ENCODE assay signal across 8 mouse cellular contexts in the genomic region with DNA sequence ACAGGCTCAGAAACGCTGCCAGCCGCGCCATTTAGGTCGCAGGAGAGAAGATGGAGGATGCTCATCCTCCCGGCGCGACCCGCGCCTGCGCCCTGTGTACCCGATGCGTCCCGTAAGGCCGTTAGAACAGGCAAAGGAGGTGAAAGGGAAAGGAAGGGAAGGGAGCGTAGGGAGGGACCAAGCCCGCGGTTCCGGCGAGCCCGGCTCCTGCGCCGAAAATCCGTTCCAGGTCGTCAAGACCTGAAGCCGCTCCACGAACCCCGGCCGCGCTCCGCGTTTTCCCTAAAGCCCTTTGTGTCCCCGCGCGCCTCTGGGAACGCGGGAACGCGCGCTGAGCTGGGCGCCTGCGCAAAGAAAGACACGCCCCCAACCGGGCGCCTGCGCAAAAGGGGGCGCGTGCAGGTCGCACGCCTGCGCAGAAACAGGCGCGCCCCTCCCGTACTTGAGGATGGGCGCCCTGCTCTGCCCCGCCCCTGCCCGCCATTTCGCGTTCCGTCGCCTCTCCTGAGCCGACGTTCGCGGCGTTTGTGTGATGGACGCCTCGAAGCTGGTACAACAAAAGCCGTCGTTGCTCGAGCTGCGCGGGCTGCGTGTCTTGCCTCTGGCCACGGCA. TPM values are rescaled to one million over a fixed set of nuclear protein-coding genes. Genes with fewer than 3 reads are reported as not detected.
DNase-seq lines count a peak whose midpoint lies in the region; ATAC-seq and TF ChIP-seq lines count a peak whose summit lies in the region.

No protein-coding gene starts in this region.

- no peaks in the 10 kb centered on the region for H3K9me3 ChIP-seq in MEL (replicated peaks; ENCODE audit: insufficient read depth, low read length)
- no peaks in the 10 kb centered on the region for H3K9me3 ChIP-seq in lung, embryonic 16.5 days (ENCODE audit: control insufficient read depth, low read length)

- peak in 1 of 2 experiments; percentile 47; a peak in 2 of 4 replicates for TF ChIP-seq EP300 in MEL (IDR thresholded peaks at IDR 0.05; ENCODE audit: low read depth in 1 of 2, low read length in 2 of 2)

- peak overlapping the region; percentile 67 to 79 for H3K4me3 ChIP-seq in MEL (ENCODE audit: control insufficient read depth in 1 of 2, insufficient read depth in 1 of 2, low read depth in 2 of 2, low read length in 2 of 2)
- H3K4me3 ChIP-seq in cerebellum, adult 2 months (replicated peaks; ENCODE audit: insufficient read depth, low read depth, low read length), result peak overlapping the region; percentile 88
- H3K4me3 ChIP-seq in lung, embryonic 16.5 days (ENCODE audit: low read length), result peak overlapping the region; percentile 72

- TF ChIP-seq CTCF in MEL (IDR thresholded peaks at IDR 0.05 in 2 of 3, conservative IDR thresholded peaks at IDR 0.05 in 1 of 3; ENCODE audit: control insufficient read depth in 1 of 3, insufficient read depth in 1 of 3, low read depth in 2 of 3, low read length in 3 of 3, poor library complexity in 1 of 3, severe bottlenecking in 1 of 3), result no peak
- TF ChIP-seq CTCF in cerebellum, adult 2 months (IDR thresholded peaks at IDR 0.05; ENCODE audit: borderline replicate concordance, insufficient read depth, low read depth, low read length), result no peak

- peak; percentile 99 for DNase-seq in MEL (ENCODE audit: low read depth, low spot score)
- peak; percentile 99 to 100 for DNase-seq in cerebellum, adult 2 months
- peak; percentile 100 for DNase-seq in forelimb bud, embryonic 11.5 days (ENCODE audit: low read depth, low spot score)
- peak; percentile 98 for DNase-seq in layer of hippocampus, adult 9-10 months (ENCODE audit: low spot score)
- DNase-seq in ovary, postnatal 10 days (ENCODE audit: low spot score), result peak; percentile 100
- DNase-seq in thymus, postnatal 10 days (ENCODE audit: low spot score in 2 of 2), result peak; percentile 99

- H3K9ac ChIP-seq in MEL (ENCODE audit: control insufficient read depth, low read depth, low read length, poor library complexity, severe bottlenecking), result peak overlapping the region; percentile 95
- H3K9ac ChIP-seq in lung, embryonic 16.5 days (ENCODE audit: low read length), result peak overlapping the region; percentile 99

- H3K36me3 ChIP-seq in MEL (ENCODE audit: control insufficient read depth in 1 of 2, insufficient read depth in 2 of 2, low read length in 2 of 2), result peaks cover 0 to 15% of the 10 kb centered on the region in 2 experiments; a peak in 2 of 4 replicates
- H3K36me3 ChIP-seq in lung, embryonic 16.5 days (ENCODE audit: control insufficient read depth, insufficient read depth, low read length), result no peaks in the 10 kb centered on the region

- peaks cover 7 to 15% of the 10 kb centered on the region in 2 experiments for H3K4me1 ChIP-seq in MEL (ENCODE audit: control insufficient read depth in 1 of 2, insufficient read depth in 2 of 2, low read length in 2 of 2)
- H3K4me1 ChIP-seq in cerebellum, adult 2 months (ENCODE audit: control insufficient read depth, insufficient read depth, low read length), result no peaks in the 10 kb centered on the region; the same call in 1 of the 2 replicates
- peaks cover 30% of the 10 kb centered on the region for H3K4me1 ChIP-seq in lung, embryonic 16.5 days (replicated peaks; ENCODE audit: control insufficient read depth, insufficient read depth, low read length)

- peaks cover 13% of the 10 kb centered on the region for H3K79me2 ChIP-seq in MEL (ENCODE audit: control insufficient read depth, insufficient read depth, low read length, poor library complexity)

- ATAC-seq in hematopoietic stem cell, adult 5-6 weeks (replicated peaks in 1 of 2; ENCODE audit: insufficient read depth in 1 of 2, low FRiP score in 2 of 2, low TSS enrichment in 1 of 2, low read depth in 1 of 2, poor library complexity in 2 of 2, severe bottlenecking in 2 of 2), result peak; percentile 92 to 94
- peak; percentile 95 for ATAC-seq in lung, embryonic 16.5 days (ENCODE audit: low read depth)

- H3K27me3 ChIP-seq in MEL (ENCODE audit: control insufficient read depth in 1 of 2, insufficient read depth in 2 of 2, low read length in 2 of 2), result no peaks in the 10 kb centered on the region
- H3K27me3 ChIP-seq in cerebellum, adult 2 months (ENCODE audit: control insufficient read depth, insufficient read depth, low read length), result no peaks in the 10 kb centered on the region
- no peaks in the 10 kb centered on the region for H3K27me3 ChIP-seq in lung, embryonic 16.5 days (ENCODE audit: control insufficient read depth, insufficient read depth, low read depth, low read length)

- H3K27ac ChIP-seq in MEL (ENCODE audit: control insufficient read depth, low read depth, low read length), result peak overlapping the region; percentile 92
- H3K27ac ChIP-seq in cerebellum, adult 2 months (ENCODE audit: insufficient read depth, low read length), result peak overlapping the region; percentile 88
- H3K27ac ChIP-seq in lung, embryonic 16.5 days (ENCODE audit: low read length), result peak overlapping the region; percentile 97

- peak; percentile 75 to 89 for TF ChIP-seq POLR2A in MEL (IDR thresholded peaks at IDR 0.05; ENCODE audit: control insufficient read depth in 1 of 2, insufficient read depth in 1 of 2, low read depth in 1 of 2, low read length in 2 of 2, poor library complexity in 1 of 2)
- TF ChIP-seq POLR2A in cerebellum, adult 2 months (IDR thresholded peaks at IDR 0.05; ENCODE audit: borderline replicate concordance, insufficient read depth, low read length), result peak; percentile 99

- H3K4me2 ChIP-seq in lung, embryonic 16.5 days (ENCODE audit: low read depth, low read length), result peak overlapping the region; percentile 67

- TF ChIP-seq RAD21 in MEL (IDR thresholded peaks at IDR 0.05; ENCODE audit: low read depth, low read length), result no peak

- under 1% methylated on average over 74 of the region's 74 CpGs for WGBS in cerebellum, adult 2 months
- under 1% methylated on average over 74 of the region's 74 CpGs for WGBS in lung, embryonic 16.5 days

TF ChIP-seq in MEL, 35 proteins besides CTCF, POLR2A, EP300 and RAD21 (continues in another document):
- TF ChIP-seq POLR2AphosphoS5 (IDR thresholded peaks at IDR 0.05; ENCODE audit: borderline replicate concordance, low read depth, low read length), result 0 out of 2 replicates have a peak, but pooled peaks have one; percentile 12
- TF ChIP-seq GATA1 (IDR thresholded peaks at IDR 0.05; ENCODE audit: low read depth, low read length), result no peak; the same call in 1 of the 2 replicates
- peak; percentile 76 for TF ChIP-seq ZC3H11A (IDR thresholded peaks at IDR 0.05; ENCODE audit: low read depth, low read length)
- TF ChIP-seq NRF1 (IDR thresholded peaks at IDR 0.05; ENCODE audit: insufficient read depth, low read depth, low read length, poor library complexity, severe bottlenecking), result peak; percentile 81
- peak; percentile 90 for TF ChIP-seq HCFC1 (IDR thresholded peaks at IDR 0.05; ENCODE audit: low read depth, low read length)
- peak; percentile 64 for TF ChIP-seq TCF12 (IDR thresholded peaks at IDR 0.05; ENCODE audit: low read depth, low read length)
- no peak for TF ChIP-seq CHD1 (IDR thresholded peaks at IDR 0.05; ENCODE audit: low read depth, low read length)
- no peak for TF ChIP-seq MAFK (IDR thresholded peaks at IDR 0.05; ENCODE audit: borderline replicate concordance, low read depth, low read length)
- peak; percentile 68; the same call in 1 of the 2 replicates for TF ChIP-seq MYB (IDR thresholded peaks at IDR 0.05; ENCODE audit: low read depth, low read length)
- TF ChIP-seq TAL1 (IDR thresholded peaks at IDR 0.05; ENCODE audit: low read length), result no peak
- TF ChIP-seq ETS1 (IDR thresholded peaks at IDR 0.05; ENCODE audit: low read depth, low read length), result peak; percentile 66; the same call in 1 of the 2 replicates
- no peak for TF ChIP-seq USF2 (IDR thresholded peaks at IDR 0.05; ENCODE audit: borderline replicate concordance in 1 of 2, insufficient read depth in 1 of 2, low read depth in 1 of 2, low read length in 2 of 2)
- no peak for TF ChIP-seq CHD2 (IDR thresholded peaks at IDR 0.05; ENCODE audit: low read length)
- no peak for TF ChIP-seq ZKSCAN1 (IDR thresholded peaks at IDR 0.05; ENCODE audit: low read depth, low read length)
- no peak for TF ChIP-seq UBTF (IDR thresholded peaks at IDR 0.05; ENCODE audit: borderline replicate concordance, insufficient read depth, low read depth, low read length)
- TF ChIP-seq RCOR1 (IDR thresholded peaks at IDR 0.05; ENCODE audit: low read depth, low read length), result 0 out of 2 replicates have a peak, but pooled peaks have one; percentile 38
- TF ChIP-seq BHLHE40 (IDR thresholded peaks at IDR 0.05; ENCODE audit: borderline replicate concordance, low read depth, low read length), result no peak
- TF ChIP-seq NELFE (IDR thresholded peaks at IDR 0.05; ENCODE audit: low read depth, low read length), result peak; percentile 88
- no peak for TF ChIP-seq SMC3 (IDR thresholded peaks at IDR 0.05; ENCODE audit: low read depth, low read length)
- peak; percentile 94 for TF ChIP-seq POLR2AphosphoS2 (IDR thresholded peaks at IDR 0.05; ENCODE audit: low read length)
- no peak for TF ChIP-seq JUND (IDR thresholded peaks at IDR 0.05; ENCODE audit: low read depth, low read length)
- TF ChIP-seq ZNF384 (IDR thresholded peaks at IDR 0.05; ENCODE audit: low read depth, low read length), result no peak
- TF ChIP-seq KAT2A (conservative IDR thresholded peaks at IDR 0.05; ENCODE audit: low read depth, low read length), result no peak; the same call in 1 of the 2 replicates
- no peak for TF ChIP-seq ZMIZ1 (IDR thresholded peaks at IDR 0.05; ENCODE audit: low read depth, low read length)
- no peak; the same call in 1 of the 2 replicates for TF ChIP-seq MXI1 (IDR thresholded peaks at IDR 0.05; ENCODE audit: low read depth, low read length)
- peak; percentile 79 for TF ChIP-seq MAZ (IDR thresholded peaks at IDR 0.05; ENCODE audit: low read depth, low read length)
- no peak for TF ChIP-seq MEF2A (IDR thresholded peaks at IDR 0.05; ENCODE audit: extremely low read depth, insufficient replicate concordance, low read depth, low read length, poor library complexity, severe bottlenecking)
- no peak for TF ChIP-seq MYC (IDR thresholded peaks at IDR 0.05; ENCODE audit: low read depth, low read length)
- peak; percentile 95; the same call in 1 of the 2 replicates for TF ChIP-seq E2F4 (IDR thresholded peaks at IDR 0.05; ENCODE audit: borderline replicate concordance, low read depth, low read length)
- no peak for TF ChIP-seq GABPA (IDR thresholded peaks at IDR 0.05; ENCODE audit: low read depth, low read length)

RNA-seq across cellular contexts. Expression of gene Ptma, which starts 39.1 kb away (rescaled TPM):
- 3,309 and 3,407 TPM in 2 replicates for total RNA-seq in MEL (2012; rRNA removed)
- polyA plus RNA-seq in MEL (2012; ENCODE audit: insufficient read depth in 1 of 2, insufficient read length in 2 of 2, low read depth in 1 of 2, low replicate concordance in 2 of 2, missing spikeins in 1 of 2), result 1,000 to 10,000 TPM; 2,419 to 4,891 TPM
- 610 and 672 TPM in 2 replicates for polyA plus RNA-seq in cerebellum, adult 2 months (2012; rRNA removed)
- 5,153 and 6,011 TPM in 2 replicates for total RNA-seq in hematopoietic stem cell, adult 5-6 weeks (2017)
- 2,358 and 2,609 TPM in 2 replicates for polyA plus RNA-seq in lung, embryonic 16.5 days (2015; fragmentation: Nextera tagmentation; extraction: Ambion mirVana)

Comparison
In these comparisons a context has a peak if more than half of its experiments do, and no peak if none do; other contexts are left out.
1. Peak in every context shown above with its lines: DNase-seq, ATAC-seq, H3K4me3 ChIP-seq and H3K27ac ChIP-seq.